Mouse (Mus musculus): ENCODE measurements around the gene Bbs9. TPM values are rescaled to one million over a fixed set of nuclear protein-coding genes. Genes with fewer than 3 reads are reported as not detected.

Bbs9 gene
- total RNA-seq, 2 experiments from 2014 or later = 21.0 to 26.6 TPM

DNA sequence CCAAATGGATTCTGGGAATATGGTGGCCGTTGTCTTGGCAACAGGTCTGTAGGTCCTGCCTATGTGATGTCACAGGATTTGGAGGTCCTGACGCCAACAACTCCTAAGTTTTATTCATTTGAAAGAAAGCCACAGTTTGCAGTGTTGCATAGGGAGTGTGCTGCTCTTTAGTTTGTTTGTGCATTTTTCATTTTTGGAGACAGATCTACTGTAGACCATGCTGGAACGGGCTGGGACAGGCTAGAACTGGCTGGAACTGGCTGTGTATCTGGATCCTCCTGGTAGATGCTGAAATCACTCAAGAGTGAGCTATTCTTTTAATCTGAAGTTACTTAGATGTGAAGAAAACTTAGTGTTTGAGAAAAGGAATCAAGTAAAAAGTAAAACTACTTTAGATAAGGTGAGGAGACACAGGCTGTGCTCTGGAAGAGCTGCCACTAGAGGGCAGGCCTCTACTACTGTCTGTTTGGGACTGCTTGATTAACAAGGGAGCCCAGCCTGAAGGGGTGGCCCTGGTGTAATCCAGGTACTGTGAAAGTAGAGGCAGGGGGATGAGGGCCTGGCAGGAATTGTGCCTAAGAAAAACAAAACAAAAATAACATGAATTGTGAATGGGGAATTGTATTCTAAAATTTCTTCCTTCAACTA lies 43.0 kb downstream of the Bbs9 start:
- TF ChIP-seq CTCF (conservative IDR thresholded peaks at IDR 0.05) = peak; percentile 96
- no peak overlapping the region for H3K27ac ChIP-seq
- DNase-seq (ENCODE audit: low spot score in 2 of 2) = peak; percentile 13 to 61
- no peak overlapping the region for H3K4me3 ChIP-seq

DNA sequence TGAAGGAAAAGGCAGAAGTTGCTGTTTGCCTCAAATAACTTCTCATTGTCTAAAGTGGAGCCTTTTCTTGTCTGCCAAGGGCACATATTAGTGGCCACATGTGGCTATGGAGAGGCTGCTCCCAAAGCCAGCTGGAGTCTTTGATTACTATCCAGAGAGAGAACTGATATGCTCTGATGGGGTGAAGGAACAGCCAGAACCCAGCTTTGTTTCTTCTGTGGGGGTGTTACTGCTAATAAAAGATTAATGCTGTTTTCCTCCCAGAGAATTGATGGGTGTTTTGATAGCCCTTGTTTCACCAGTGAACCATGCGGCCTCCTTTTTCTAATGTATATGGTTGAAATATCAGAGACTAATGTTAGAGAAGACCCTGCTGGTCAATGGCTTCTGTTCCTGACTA lies 47.9 kb downstream of the Bbs9 start:
- H3K27ac ChIP-seq = no peak overlapping the region
- TF ChIP-seq CTCF (conservative IDR thresholded peaks at IDR 0.05) = no peak
- DNase-seq (ENCODE audit: low spot score in 2 of 2) = no peak
- no peak overlapping the region for H3K4me3 ChIP-seq

DNA sequence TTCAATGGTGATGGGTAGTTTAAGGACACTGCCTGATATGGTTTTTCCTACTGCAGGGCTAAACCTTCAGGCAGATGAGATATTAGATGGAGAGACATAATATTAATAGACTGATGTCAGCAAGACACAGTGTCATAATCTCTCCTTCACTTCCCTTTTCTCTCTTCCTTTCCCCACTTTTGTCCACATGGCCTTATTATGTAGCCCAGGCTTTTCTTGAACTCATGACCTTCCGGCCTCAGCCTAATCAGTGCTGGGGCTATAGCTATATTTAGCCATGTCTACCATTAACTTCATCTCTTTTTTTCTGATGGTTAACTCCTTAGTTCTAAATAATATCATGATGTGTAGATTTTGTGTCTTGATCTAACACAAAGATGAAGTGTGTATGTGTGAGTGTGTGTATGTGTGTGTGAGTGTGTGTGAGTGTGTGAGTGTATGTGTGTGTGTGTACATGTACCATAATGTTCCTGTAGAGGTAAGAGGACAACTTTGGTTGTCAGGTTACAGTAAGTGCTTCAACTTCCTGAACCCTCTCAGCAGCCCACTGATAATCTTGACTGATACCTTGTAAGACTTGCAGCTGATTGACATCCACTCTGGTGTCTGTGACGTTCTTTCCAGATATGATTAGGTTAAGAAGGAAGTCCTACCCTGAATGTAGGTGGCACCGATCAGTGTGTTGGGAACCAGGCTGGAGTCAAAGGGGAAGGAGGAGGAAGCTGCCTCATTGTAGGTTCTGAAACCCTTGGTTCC lies 55.4 kb downstream of the Bbs9 start:
- no peak for TF ChIP-seq CTCF (conservative IDR thresholded peaks at IDR 0.05)
- DNase-seq (ENCODE audit: low spot score in 2 of 2) = no peak
- Histone ChIP-seq H3K4me3 (no peak overlapping the region), H3K27ac (no peak overlapping the region)

DNA sequence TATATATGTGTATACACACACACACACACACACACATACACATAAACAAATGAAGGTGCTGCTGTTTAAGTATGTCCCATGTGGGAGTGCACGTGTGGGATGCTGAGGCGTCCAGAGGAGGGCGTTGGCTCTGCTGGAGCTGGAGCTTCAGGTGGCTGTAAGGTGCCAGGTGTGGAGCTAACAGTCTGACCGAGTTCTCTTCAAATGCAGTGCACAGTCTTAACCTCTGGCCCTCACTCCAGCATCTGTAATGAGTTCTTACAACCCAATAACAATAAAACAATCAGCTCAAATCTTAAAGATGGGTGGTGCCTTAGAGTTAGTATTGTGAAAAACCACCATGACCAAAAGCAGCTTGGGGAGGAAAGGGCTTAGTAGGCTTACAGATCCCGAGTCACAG lies 56.6 kb downstream of the Bbs9 start:
- Histone ChIP-seq H3K4me3 (no peak overlapping the region), H3K27ac (no peak overlapping the region)
- DNase-seq (ENCODE audit: low spot score in 2 of 2) = no peak
- no peak for TF ChIP-seq CTCF (conservative IDR thresholded peaks at IDR 0.05)

DNA sequence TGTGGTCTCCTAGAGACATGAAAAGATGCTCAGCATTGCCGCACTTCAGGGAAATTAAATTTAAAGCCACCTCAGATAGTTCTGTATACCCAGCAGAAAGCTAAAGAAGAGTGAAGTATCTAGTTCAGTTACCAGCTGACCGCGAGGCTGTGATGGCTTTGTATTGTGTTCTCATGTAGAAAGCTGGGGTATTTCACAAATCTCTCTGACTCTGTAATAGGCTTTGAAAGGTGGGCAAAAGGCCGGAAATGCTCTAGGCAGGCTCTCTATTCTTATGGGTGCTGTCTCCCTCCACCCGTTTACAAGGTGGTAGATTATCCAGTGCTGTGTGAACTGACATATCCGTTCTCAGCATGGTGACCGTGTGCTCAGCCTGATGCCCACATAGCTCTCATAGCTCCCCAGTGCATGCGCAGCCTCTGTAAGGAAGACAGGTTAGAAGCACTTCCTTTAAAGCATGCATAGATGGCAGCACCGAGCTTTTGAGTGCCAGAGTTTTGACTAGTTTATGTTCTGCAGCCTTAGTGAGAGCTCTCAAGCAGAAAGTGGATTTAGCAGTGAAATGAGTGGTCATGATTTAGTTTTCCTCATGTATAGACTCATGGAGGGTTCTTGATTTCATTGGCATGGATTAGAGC lies 57.4 kb downstream of the Bbs9 start:
- peak; percentile 51 to 58 for DNase-seq (ENCODE audit: low spot score in 2 of 2)
- Histone ChIP-seq H3K27ac (no peak overlapping the region), H3K4me3 (no peak overlapping the region)
- peak; percentile 83 for TF ChIP-seq CTCF (conservative IDR thresholded peaks at IDR 0.05)

DNA sequence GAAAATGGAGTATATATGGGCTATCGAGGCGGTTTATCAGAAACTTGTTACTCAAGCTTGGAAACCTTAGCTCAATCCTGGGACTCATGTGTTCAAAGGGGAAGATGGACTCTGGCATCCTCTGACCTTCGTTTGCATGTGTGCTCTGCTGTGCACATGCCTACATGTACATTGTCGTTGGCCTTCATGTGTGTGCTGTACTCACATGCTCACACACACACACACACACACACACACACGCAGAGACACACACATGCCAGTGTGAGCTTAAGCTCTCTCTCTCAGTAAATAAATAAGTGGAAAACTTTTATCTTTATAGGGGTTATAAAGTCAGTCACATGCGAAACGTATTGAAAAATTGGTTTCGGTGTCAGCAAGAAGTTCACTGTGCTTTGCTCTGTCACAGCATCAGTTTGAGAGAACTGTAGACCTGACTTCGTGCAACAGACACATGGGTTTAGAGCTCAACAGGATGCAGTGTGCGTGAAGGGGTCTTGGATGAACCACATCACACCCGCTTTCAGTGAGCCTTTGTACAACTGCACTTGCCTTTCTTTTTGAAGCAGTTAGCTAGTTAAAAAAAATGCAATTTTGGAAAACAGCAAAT lies 62.4 kb downstream of the Bbs9 start:
- DNase-seq (ENCODE audit: low spot score in 2 of 2) = no peak
- no peak overlapping the region for H3K4me3 ChIP-seq
- H3K27ac ChIP-seq = no peak overlapping the region
- TF ChIP-seq CTCF (conservative IDR thresholded peaks at IDR 0.05) = no peak

DNA sequence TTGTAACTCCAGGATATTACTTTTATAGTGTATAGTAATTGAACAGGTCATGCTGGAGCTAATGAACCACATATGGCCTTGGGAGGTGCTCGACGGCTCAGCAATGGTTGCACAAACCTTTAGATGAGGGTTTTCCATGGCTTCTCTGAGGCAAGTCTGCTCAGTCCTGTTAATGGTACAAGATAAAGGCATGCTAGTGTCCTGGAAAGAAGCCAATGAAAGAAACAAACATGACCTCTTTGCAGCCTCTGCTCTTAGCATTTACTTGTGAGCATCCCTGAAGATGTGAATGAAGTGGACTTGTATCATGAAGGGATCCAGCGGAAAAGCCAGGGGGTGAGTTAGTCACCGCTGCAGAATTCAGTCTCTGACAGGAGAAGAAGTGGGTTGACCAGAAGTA lies 64.0 kb downstream of the Bbs9 start:
- Histone ChIP-seq H3K27ac (no peak overlapping the region), H3K4me3 (no peak overlapping the region)
- TF ChIP-seq CTCF (conservative IDR thresholded peaks at IDR 0.05) = no peak
- DNase-seq (ENCODE audit: low spot score in 2 of 2) = no peak

DNA sequence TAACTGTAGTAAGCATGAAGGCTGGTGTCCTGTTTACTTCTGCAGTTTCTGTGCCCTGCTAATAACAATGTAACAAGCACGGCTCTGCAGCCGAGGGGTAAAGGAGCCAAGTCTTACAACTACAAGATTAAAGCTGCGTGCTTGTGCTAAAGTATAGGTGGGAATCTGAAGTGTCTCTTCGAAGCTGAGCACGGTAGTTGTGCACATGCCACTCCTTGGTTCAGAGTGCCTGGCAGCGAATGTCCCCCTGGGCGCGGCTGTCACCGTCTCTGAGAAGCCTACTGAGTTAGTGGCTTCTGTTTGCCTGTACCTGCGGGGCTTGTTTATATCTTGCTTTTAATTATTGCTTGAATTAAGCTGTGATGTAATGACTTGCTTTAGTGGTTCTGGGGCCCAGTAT lies 65.6 kb downstream of the Bbs9 start:
- no peak overlapping the region for H3K4me3 ChIP-seq
- no peak for DNase-seq (ENCODE audit: low spot score in 2 of 2)
- no peak for TF ChIP-seq CTCF (conservative IDR thresholded peaks at IDR 0.05)
- no peak overlapping the region for H3K27ac ChIP-seq

DNA sequence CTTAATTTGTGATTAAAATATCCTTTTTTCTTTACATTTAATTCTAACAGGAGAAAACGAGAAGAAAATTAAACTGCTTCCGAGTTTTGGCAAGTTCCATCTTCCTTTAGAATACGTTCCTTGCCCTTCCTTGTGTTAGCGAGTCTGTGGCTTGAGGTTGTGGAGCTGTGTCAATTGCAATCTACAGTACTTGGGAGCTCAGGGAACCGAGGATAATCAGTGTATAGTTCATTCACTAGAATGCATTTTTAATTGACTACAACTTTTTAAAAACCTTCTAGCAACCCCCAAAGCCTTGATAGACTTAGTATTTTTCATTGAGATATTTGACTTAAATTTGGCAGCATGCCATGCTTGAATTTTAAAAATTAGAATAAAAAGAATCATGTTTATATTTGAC lies 68.0 kb downstream of the Bbs9 start:
- H3K27ac ChIP-seq = no peak overlapping the region
- no peak for TF ChIP-seq CTCF (conservative IDR thresholded peaks at IDR 0.05)
- no peak overlapping the region for H3K4me3 ChIP-seq
- DNase-seq (ENCODE audit: low spot score in 2 of 2) = no peak

DNA sequence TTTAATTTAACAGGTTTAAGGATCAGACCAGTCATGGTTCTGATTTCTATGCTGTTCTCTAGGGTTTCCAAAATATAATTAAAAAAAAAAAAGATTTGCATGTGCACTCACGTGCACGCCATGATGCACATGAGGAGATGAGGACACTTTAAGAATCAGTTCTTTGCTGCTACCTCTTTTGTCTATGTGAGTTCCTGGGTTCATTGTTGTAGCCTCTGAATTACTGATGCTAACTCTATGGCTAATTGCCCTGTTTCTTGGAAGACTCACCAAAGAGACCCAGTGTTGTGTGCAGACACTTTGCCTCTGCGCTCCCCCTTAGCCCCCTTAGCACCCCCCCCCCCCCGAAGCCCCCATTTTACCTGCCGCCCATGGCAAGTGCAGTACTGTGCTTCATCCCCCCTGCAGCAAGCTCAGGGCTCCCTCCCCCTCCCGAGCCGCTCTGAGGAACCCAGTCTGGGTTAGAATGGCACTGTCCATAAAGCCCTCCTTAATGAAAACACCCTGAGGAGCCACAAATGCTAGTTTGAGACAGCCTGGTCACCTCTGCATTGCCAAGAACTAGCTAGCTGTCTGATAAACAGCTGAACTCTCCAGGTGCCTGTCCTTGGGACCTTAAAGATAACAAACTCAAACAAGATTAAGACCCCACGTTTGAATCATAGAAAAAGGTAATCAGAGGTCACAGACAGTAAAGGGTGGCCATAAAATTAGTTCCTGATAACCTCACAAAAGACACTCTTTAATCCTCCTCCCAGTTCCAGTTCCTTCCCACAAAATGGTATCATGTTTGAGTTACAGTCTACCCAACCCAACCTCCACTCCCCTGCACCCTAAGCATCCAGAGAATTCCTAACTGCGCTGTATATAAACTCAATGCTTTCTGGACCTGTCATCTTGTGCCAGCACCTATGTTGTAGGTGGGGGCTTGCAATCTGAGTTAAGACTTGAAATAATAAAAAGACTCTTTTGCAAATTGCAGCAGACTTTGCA lies 69.1 kb downstream of the Bbs9 start:
- Histone ChIP-seq H3K27ac (no peak overlapping the region), H3K4me3 (no peak overlapping the region)
- no peak for TF ChIP-seq CTCF (conservative IDR thresholded peaks at IDR 0.05)
- no peak for DNase-seq (ENCODE audit: low spot score in 2 of 2)

DNA sequence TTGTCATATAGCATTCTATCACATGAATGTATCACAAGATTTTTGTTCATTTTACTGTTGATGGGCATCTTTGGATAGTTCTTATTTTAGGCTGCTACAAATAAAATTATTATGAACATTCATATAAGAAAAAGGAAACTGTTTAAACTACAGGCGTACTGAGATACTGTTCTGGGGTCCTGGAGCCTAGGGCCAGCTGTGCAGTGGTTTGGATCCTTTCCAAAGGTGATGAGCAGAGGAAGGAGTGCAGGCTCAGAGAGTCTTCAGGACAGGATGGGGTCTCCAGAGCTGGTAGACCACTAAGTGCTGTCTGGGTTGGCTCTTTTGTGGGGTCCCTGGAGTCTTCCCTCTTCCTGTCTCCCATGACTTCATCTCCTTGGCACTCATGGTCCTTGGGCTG lies 75.8 kb downstream of the Bbs9 start:
- no peak for TF ChIP-seq CTCF (conservative IDR thresholded peaks at IDR 0.05)
- Histone ChIP-seq H3K27ac (no peak overlapping the region), H3K4me3 (no peak overlapping the region)
- DNase-seq (ENCODE audit: low spot score in 2 of 2) = no peak

DNA sequence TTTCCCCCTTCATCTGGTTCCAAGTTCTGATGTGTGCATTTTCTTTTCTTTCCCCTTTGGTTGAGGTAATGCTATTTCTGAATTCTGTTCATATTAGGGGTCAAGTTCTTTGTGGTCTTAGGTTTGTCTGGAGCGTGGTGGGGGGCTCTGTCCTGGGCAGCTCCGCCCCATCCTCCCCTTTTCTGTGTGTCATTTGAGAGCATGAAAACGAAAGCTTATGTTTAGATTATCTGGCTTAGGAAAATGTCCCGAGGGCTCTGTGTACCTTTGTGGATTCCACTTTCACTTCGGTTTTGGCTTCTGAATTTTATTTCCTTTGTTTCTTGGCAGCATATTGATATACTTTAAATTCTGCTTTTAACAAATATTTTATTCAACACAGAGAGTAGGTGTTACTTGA lies 80.6 kb downstream of the Bbs9 start:
- H3K4me3 ChIP-seq = no peak overlapping the region
- no peak for TF ChIP-seq CTCF (conservative IDR thresholded peaks at IDR 0.05)
- DNase-seq (ENCODE audit: low spot score in 2 of 2) = no peak
- H3K27ac ChIP-seq = no peak overlapping the region

Measured in layer of hippocampus, adult 2 months (tissue).